Mouse (Mus musculus) MN1 (cell line): ENCODE results near the gene Hist1h1d.
"Not testable (repeated sequence)": the region's sequence is repeated elsewhere in the genome, so short reads cannot be mapped to it uniquely, and the experiment has no call there.

Experiments used
- DNase-seq: peaks from one replicate; pipeline ENCODE4 v3.0.0-alpha.2; 2016; ENCODE audit warnings: low spot score

Hist1h1d gene

DNA sequence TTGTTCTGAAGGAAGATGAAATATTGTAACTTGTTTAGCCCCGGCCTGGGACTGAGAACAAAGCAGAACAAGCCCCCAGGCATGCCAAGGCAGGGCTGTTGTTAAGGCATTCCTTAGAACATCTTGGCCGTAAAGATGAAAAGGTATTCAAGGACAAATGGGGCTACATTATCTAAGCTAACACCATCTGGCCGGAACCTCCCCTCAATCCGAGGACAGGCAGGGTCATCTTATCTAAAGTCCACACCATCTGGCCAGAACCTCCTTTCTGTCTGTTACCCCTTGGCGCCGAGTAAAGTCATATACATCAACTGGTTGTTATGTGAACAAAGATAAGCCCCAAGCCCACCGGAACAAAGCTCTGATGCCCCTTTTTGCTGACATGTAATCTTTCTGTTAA is 38.8 kb downstream of the Hist1h1d start:
- DNase-seq, result not testable (repeated sequence)

GRCm38 (mm10) chr13:23592614-23593013 is 39.6 kb downstream of the Hist1h1d start:
- DNase-seq, result no peak

DNA sequence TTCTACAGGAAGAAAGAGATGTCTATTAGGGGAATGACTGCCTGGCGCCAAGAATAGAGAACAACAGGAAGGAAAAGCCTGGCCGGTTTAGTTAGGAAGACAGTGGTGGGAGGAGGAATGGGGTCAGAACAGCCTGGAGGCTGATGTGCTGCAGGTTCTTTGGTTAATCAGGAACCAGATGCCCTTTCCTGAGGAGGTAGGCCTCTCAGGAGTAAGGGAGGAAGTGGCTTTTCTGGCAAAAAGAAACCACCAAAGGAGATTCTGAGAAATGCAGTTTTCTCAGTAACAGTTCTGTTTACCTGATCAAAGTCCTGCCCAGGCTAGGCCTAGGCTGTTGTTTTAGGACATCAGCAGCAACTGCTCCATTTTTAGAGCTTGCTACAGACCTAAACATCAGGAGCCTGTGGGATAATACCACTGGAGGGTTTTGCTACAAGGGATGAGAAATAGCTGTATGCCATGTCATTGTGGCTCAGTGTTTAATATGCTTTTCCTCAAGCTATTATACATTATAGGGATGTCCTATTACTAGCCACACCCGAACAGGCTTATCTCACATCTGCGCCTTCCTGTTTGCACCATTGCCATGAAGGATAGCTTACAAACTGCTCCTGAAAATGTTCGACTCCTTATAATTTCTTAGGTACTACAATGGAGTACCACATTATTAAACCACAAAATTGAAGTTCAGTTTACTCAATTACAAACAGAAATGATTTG is 40.1 kb downstream of the Hist1h1d start:
- DNase-seq, result no peak

- no peak for DNase-seq
These were observed 42.1 kb downstream of the Hist1h1d start for GRCm38 (mm10) chr13:23595185-23595584.

- DNase-seq, result no peak
These were observed 42.7 kb downstream of the Hist1h1d start for GRCm38 (mm10) chr13:23595622-23596372.

GRCm38 (mm10) chr13:23597957-23598356 is 44.9 kb downstream of the Hist1h1d start:
- DNase-seq, result peak; percentile 77

GRCm38 (mm10) chr13:23603182-23603699 is 50.2 kb downstream of the Hist1h1d start:
- no peak for DNase-seq

- DNase-seq, result no peak
These were observed 51.4 kb downstream of the Hist1h1d start for GRCm38 (mm10) chr13:23604452-23604851.

- DNase-seq, result no peak
These were observed 52.0 kb downstream of the Hist1h1d start for GRCm38 (mm10) chr13:23605052-23605451.

- peak; percentile 36 for DNase-seq
These were observed 56.1 kb downstream of the Hist1h1d start for GRCm38 (mm10) chr13:23609209-23609608.

GRCm38 (mm10) chr13:23609844-23610243 is 56.8 kb downstream of the Hist1h1d start:
- no peak for DNase-seq
